Mouse (Mus musculus) ES-Bruce4 (cell line): ENCODE data around the gene Arl8b.

Experiments
- EP300 ChIP-seq: IDR thresholded peaks from 2 replicates; pipeline ENCODE4 v1.6.1; 2011; ENCODE audit warnings: low read depth, low read length; ENCODE audit not compliant: insufficient read depth
- POLR2A ChIP-seq: IDR thresholded peaks from one replicate; pipeline ENCODE4 v1.8.1; 2011; ENCODE audit warnings: low read length; ENCODE audit not compliant: insufficient read depth

DNA sequence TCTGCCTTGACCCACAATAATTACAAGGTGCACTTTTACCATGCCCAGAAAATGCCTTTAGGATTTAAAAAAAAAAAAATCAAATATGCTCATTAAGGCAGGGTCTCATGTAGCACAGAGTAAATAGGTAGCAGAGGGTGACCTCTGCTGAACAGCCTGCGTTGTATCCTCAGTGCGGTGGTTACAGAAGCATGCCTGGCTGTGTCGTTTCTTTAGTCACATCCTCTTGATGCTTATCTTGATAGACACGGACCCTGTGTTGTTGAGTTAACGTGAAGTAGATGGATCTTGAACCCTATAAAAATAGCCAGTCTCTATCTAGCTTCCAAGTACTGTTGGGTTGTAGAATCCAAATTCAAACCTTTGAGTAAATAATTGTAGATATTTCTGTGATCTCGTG is 50.1 kb downstream of the Arl8b start:
- TF ChIP-seq EP300 (no peak), POLR2A (no peak)
